Mouse (Mus musculus) E14TG2a.4 (cell line): ENCODE data around the gene Pth1r.

Source experiments
- CTCF ChIP-seq: conservative IDR thresholded peaks from 2 replicates; pipeline ENCODE4 v1.5.1; 2014; ENCODE audit warnings: low read length
- NANOG ChIP-seq: IDR thresholded peaks from 2 replicates; pipeline ENCODE4 v1.6.1; 2014; ENCODE audit warnings: borderline replicate concordance, low read length, mixed read lengths
- POU5F1 ChIP-seq: IDR thresholded peaks from 2 replicates; pipeline ENCODE4 v1.6.1; 2014; ENCODE audit warnings: low read length, borderline replicate concordance

DNA sequence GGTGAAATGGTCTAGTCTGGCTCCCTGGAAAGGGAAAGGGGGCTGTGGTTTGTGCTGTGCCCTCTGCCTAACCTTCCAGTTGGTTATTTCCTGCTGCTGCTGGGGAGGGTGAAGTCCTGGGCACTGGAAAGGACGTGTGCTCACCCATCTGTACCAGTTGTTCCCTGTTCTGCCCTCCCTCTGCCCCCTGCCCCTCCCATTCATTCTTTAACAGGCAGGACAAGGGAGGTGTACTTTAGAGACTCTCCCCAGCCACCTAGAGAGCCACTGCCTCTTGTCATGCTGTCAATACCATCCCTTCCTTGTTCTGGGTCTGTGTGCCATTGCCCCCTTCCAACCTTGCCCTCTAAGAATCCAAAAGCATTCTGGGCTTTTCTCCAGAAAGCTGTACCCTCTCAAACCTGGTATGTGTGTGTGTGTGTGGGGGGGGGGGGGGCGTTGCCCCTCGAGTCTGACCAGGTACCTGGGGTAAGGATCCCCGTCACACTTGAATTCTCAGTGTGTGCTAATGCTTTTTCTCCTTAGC, 63.3 kb downstream of the Pth1r start:
- no peak for TF ChIP-seq CTCF
- no peak for TF ChIP-seq NANOG
- no peak for TF ChIP-seq POU5F1
